Mouse (Mus musculus): Measurements from ENCODE around the gene Stox2. TPM values are rescaled to one million over a fixed set of nuclear protein-coding genes. Genes with fewer than 3 reads are reported as not detected.

Gene Stox2
- polyA plus RNA-seq, 1 experiment from 2014 or later, result 50.5 TPM

DNA sequence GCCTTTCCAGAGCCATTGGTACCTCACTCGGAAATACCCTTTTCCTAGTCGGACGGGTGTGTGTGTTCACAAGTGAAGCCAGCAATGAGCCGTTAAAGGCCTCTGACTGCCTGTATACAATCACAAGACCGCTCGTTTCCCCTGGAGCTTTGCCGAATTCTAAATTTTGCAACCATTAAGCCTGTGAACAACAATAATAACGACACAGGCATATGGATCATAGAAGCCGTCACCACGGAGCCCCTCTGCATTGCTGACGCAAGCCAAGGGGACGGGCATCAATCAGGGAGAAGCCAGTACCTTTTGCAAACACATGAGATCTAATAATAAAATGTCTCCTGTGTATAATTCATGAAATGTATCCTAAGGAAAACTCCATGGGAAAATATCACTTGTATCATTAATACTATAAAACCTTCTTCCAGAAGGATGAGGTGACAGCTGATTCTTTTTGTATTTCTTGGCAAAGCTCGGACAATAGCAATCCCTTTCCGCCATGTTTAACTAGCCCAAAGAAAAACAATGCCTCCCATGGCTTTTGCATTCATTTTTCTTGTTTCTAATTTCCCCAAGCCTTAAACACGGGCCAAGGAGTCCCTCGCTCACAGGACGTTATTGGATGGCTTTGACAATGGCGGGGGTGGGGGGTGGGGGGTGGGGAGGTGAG is 265.0 kb downstream of the Stox2 start:
- 77% methylated on average over 18 of the region's 18 CpGs for WGBS
- Histone ChIP-seq H3K4me2 (no peak overlapping the region), H3K27ac (no peak overlapping the region), H3K27me3 (no peaks in the 10 kb centered on the region), H3K4me3 (replicated peaks) (no peak overlapping the region), H3K4me1 (peaks cover 10% of the 10 kb centered on the region; the same call in 1 of the 2 replicates), H3K36me3 (replicated peaks) (peaks cover 31% of the 10 kb centered on the region), H3K9me3 (no peaks in the 10 kb centered on the region), H3K9ac (no peak overlapping the region)
- ATAC-seq (ENCODE audit: low FRiP score), result no peak

DNA sequence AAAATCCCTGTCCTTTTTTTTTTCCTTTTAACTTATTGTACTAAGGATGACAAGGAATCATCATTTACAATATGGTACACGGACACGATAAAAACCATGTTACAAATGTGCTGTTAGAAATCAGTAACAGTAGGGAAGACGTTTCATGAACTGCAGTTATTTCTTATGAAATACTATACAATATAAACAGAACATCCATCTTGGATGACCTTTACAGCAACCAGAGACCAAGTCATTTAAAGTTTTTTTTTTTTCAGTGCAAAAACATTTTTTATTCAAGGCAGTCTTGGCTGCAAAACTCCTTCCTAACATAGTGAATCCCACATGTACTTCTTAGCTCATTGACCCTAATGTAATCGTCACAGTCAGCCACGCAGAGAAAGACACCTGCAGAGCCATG is 266.0 kb downstream of the Stox2 start:
- 91% methylated on average over 5 of the region's 5 CpGs for WGBS
- Histone ChIP-seq H3K27ac (no peak overlapping the region), H3K27me3 (no peaks in the 10 kb centered on the region), H3K4me2 (no peak overlapping the region), H3K4me1 (peaks cover 10% of the 10 kb centered on the region; the same call in 1 of the 2 replicates), H3K9ac (no peak overlapping the region), H3K9me3 (no peaks in the 10 kb centered on the region), H3K36me3 (replicated peaks) (peaks cover 22% of the 10 kb centered on the region), H3K4me3 (replicated peaks) (no peak overlapping the region)
- no peak for ATAC-seq (ENCODE audit: low FRiP score)

GRCm38 (mm10) chr8:47178785-47179184 is 267.4 kb downstream of the Stox2 start:
- H3K36me3 ChIP-seq (replicated peaks), result peaks cover 11% of the 10 kb centered on the region
- no peak overlapping the region for H3K27ac ChIP-seq
- H3K9me3 ChIP-seq, result no peaks in the 10 kb centered on the region
- H3K4me1 ChIP-seq, result peaks cover 10% of the 10 kb centered on the region; the same call in 1 of the 2 replicates
- H3K4me3 ChIP-seq (replicated peaks), result no peak overlapping the region
- H3K9ac ChIP-seq, result no peak overlapping the region
- no peaks in the 10 kb centered on the region for H3K27me3 ChIP-seq
- no peak overlapping the region for H3K4me2 ChIP-seq
- 80% methylated on average over 2 of the region's 2 CpGs for WGBS
- no peak for ATAC-seq (ENCODE audit: low FRiP score)

DNA sequence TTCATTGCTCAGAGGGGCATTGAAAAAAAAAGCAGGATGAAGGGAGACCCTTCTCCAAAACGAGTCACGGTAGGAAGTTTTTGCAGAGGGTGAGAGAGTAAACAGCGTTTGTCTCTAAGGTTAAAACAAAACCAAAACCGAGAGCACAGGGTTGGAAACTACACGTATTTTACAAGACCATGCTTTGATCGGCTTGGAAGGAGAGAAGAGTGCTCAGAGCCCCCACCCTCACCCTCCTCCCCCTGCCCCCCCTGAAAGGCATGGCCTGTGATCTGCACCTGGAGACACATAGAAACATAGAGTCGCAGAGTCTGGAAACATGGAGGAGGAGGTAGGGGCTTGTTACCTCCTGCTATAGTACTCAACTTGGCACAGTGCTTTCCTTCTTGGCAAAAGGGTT is 272.3 kb downstream of the Stox2 start:
- Histone ChIP-seq H3K27me3 (no peaks in the 10 kb centered on the region), H3K36me3 (replicated peaks) (no peaks in the 10 kb centered on the region), H3K27ac (no peak overlapping the region), H3K4me1 (peaks cover under 1% of the 10 kb centered on the region; the same call in 1 of the 2 replicates), H3K9me3 (no peaks in the 10 kb centered on the region), H3K4me3 (replicated peaks) (no peak overlapping the region), H3K9ac (no peak overlapping the region), H3K4me2 (no peak overlapping the region)
- ATAC-seq (ENCODE audit: low FRiP score), result no peak
- WGBS, result 80% methylated on average over 7 of the region's 7 CpGs

DNA sequence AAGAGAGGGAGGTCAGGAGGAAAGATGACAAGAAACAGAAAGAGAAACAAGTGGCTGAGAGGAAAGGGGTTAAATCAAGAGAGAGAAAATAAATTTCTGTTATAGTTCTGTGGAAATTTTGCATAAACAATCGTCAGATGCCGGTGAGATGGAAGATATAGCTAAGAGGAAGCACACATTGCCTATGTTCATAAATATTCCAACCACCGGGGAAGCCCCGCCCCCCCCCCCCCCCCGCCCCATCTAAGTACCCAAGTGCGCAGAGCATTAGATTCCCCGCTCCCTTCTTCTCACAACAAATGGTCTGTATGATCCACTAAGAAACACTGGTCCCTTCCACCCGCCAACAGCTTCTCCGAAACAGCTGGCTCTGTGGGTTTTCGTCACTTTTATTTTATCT is 273.3 kb downstream of the Stox2 start:
- no peak overlapping the region for H3K4me2 ChIP-seq
- no peak for ATAC-seq (ENCODE audit: low FRiP score)
- H3K9me3 ChIP-seq, result no peaks in the 10 kb centered on the region
- H3K36me3 ChIP-seq (replicated peaks), result peaks cover 5% of the 10 kb centered on the region
- no peak overlapping the region for H3K9ac ChIP-seq
- H3K4me1 ChIP-seq, result no peaks in the 10 kb centered on the region
- 93% methylated on average over 9 of the region's 10 CpGs for WGBS
- H3K27me3 ChIP-seq, result no peaks in the 10 kb centered on the region
- no peak overlapping the region for H3K4me3 ChIP-seq (replicated peaks)
- H3K27ac ChIP-seq, result no peak overlapping the region

- Histone ChIP-seq H3K4me2 (no peak overlapping the region), H3K27ac (no peak overlapping the region), H3K4me3 (replicated peaks) (no peak overlapping the region), H3K27me3 (no peaks in the 10 kb centered on the region), H3K9me3 (no peaks in the 10 kb centered on the region), H3K36me3 (replicated peaks) (peaks cover 3% of the 10 kb centered on the region; the same call in 1 of the 2 replicates), H3K4me1 (no peaks in the 10 kb centered on the region), H3K9ac (no peak overlapping the region)
- 83% methylated on average over 3 of the region's 3 CpGs for WGBS
- no peak for ATAC-seq (ENCODE audit: low FRiP score)
Measured at GRCm38 (mm10) chr8:47160688-47161087, 285.5 kb downstream of the Stox2 start.

- Histone ChIP-seq H3K4me2 (no peak overlapping the region), H3K4me3 (replicated peaks) (no peak overlapping the region), H3K27ac (no peak overlapping the region), H3K4me1 (no peaks in the 10 kb centered on the region), H3K36me3 (replicated peaks) (peaks cover 15% of the 10 kb centered on the region), H3K9ac (no peak overlapping the region), H3K27me3 (no peaks in the 10 kb centered on the region), H3K9me3 (peaks cover 19% of the 10 kb centered on the region; the same call in 1 of the 2 replicates)
- ATAC-seq (ENCODE audit: low FRiP score), result no peak
- WGBS, result 94% methylated on average over 2 of the region's 2 CpGs
Measured at GRCm38 (mm10) chr8:47154521-47154920, 291.6 kb downstream of the Stox2 start.

GRCm38 (mm10) chr8:47145258-47145657 is 300.9 kb downstream of the Stox2 start:
- H3K4me2 ChIP-seq, result no peak overlapping the region
- no peak overlapping the region for H3K4me3 ChIP-seq (replicated peaks)
- no peak for ATAC-seq (ENCODE audit: low FRiP score)
- 0 out of 2 replicates have a peak, but pooled peaks cover 3% of the 10 kb centered on the region for H3K9me3 ChIP-seq
- H3K27ac ChIP-seq, result no peak overlapping the region
- no peaks in the 10 kb centered on the region for H3K36me3 ChIP-seq (replicated peaks)
- no peaks in the 10 kb centered on the region for H3K4me1 ChIP-seq
- H3K27me3 ChIP-seq, result no peaks in the 10 kb centered on the region
- no peak overlapping the region for H3K9ac ChIP-seq
- WGBS, result 92% methylated on average over 9 of the region's 9 CpGs

GRCm38 (mm10) chr8:47136047-47136446 is 310.1 kb downstream of the Stox2 start:
- Histone ChIP-seq H3K9me3 (no peaks in the 10 kb centered on the region), H3K27ac (no peak overlapping the region), H3K4me3 (replicated peaks) (no peak overlapping the region), H3K4me2 (peak overlapping the region; percentile 29; the same call in 1 of the 2 replicates), H3K36me3 (replicated peaks) (no peaks in the 10 kb centered on the region), H3K27me3 (peaks cover 4% of the 10 kb centered on the region; the same call in 1 of the 2 replicates), H3K4me1 (peaks cover 9% of the 10 kb centered on the region; the same call in 1 of the 2 replicates), H3K9ac (no peak overlapping the region)
- no peak for ATAC-seq (ENCODE audit: low FRiP score)
- WGBS, result 45% methylated on average over 5 of the region's 5 CpGs

GRCm38 (mm10) chr8:47135586-47135985 is 310.6 kb downstream of the Stox2 start:
- Histone ChIP-seq H3K27me3 (peaks cover 4% of the 10 kb centered on the region; the same call in 1 of the 2 replicates), H3K4me3 (replicated peaks) (no peak overlapping the region), H3K4me1 (peaks cover 9% of the 10 kb centered on the region; the same call in 1 of the 2 replicates), H3K9me3 (no peaks in the 10 kb centered on the region), H3K36me3 (replicated peaks) (no peaks in the 10 kb centered on the region), H3K27ac (no peak overlapping the region), H3K4me2 (peak overlapping the region; percentile 29), H3K9ac (no peak overlapping the region)
- ATAC-seq (ENCODE audit: low FRiP score), result no peak
- 23% methylated on average over 9 of the region's 9 CpGs for WGBS

- Histone ChIP-seq H3K9me3 (no peaks in the 10 kb centered on the region), H3K4me2 (no peak overlapping the region), H3K27ac (no peak overlapping the region), H3K36me3 (replicated peaks) (no peaks in the 10 kb centered on the region), H3K9ac (no peak overlapping the region), H3K4me3 (replicated peaks) (no peak overlapping the region), H3K4me1 (peaks cover 9% of the 10 kb centered on the region; the same call in 1 of the 2 replicates), H3K27me3 (peaks cover 4% of the 10 kb centered on the region; the same call in 1 of the 2 replicates)
- no peak for ATAC-seq (ENCODE audit: low FRiP score)
- 45% methylated on average over 11 of the region's 11 CpGs for WGBS
Measured at GRCm38 (mm10) chr8:47134736-47135135, 311.4 kb downstream of the Stox2 start.

DNA sequence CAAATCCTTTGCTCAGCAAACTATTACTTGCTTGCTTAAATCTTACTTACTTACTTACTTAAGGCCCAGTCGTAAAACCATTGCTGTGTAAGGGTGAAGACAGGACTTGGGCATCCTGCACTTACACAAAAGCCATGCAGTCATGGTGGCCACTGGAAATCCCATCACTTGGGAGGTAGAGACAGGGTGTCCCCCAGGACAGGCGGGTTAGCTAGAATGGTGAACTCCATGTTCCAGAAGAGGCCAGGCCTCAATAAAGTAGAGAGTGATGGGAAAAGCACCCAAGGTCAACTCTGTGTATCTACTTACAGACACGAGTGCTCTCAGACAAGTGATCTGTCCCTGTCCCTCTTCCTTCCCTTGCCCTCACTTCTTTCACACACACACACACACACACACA is 312.8 kb downstream of the Stox2 start:
- no peak overlapping the region for H3K4me3 ChIP-seq (replicated peaks)
- H3K9ac ChIP-seq, result no peak overlapping the region
- ATAC-seq (ENCODE audit: low FRiP score), result no peak
- H3K36me3 ChIP-seq (replicated peaks), result no peaks in the 10 kb centered on the region
- WGBS, result 90% methylated on average over 3 of the region's 3 CpGs
- H3K27me3 ChIP-seq, result peaks cover 4% of the 10 kb centered on the region; the same call in 1 of the 2 replicates
- H3K4me2 ChIP-seq, result no peak overlapping the region
- H3K27ac ChIP-seq, result no peak overlapping the region
- H3K4me1 ChIP-seq, result peaks cover 9% of the 10 kb centered on the region; the same call in 1 of the 2 replicates
- H3K9me3 ChIP-seq, result no peaks in the 10 kb centered on the region
